Mouse (Mus musculus): Measurements from ENCODE around the gene Naa25.

The Naa25 gene

GRCm38 (mm10) chr5:121392667-121393380, 4.9 kb upstream of the Naa25 start:
- DNase-seq (ENCODE audit: low spot score in 2 of 2): peak in 1 of 2 experiments; percentile 42

GRCm38 (mm10) chr5:121393402-121393801, 4.3 kb upstream of the Naa25 start:
- DNase-seq (ENCODE audit: low spot score in 2 of 2): no peak

GRCm38 (mm10) chr5:121395621-121396020, 2.1 kb upstream of the Naa25 start:
- DNase-seq (ENCODE audit: low spot score in 2 of 2): no peak

- no peak for DNase-seq (ENCODE audit: low spot score in 2 of 2)
These were observed 619 bp downstream of the Naa25 start for GRCm38 (mm10) chr5:121398146-121398964.

GRCm38 (mm10) chr5:121398965-121399462, 1.3 kb downstream of the Naa25 start:
- DNase-seq (ENCODE audit: low spot score in 2 of 2): no peak

GRCm38 (mm10) chr5:121399540-121399939, 1.8 kb downstream of the Naa25 start:
- no peak for DNase-seq (ENCODE audit: low spot score in 2 of 2)

GRCm38 (mm10) chr5:121400064-121400463, 2.3 kb downstream of the Naa25 start:
- DNase-seq (ENCODE audit: low spot score in 2 of 2): no peak

GRCm38 (mm10) chr5:121400849-121401248, 3.1 kb downstream of the Naa25 start:
- DNase-seq (ENCODE audit: low spot score in 2 of 2): no peak

GRCm38 (mm10) chr5:121407856-121408255, 10.1 kb downstream of the Naa25 start:
- no peak for DNase-seq (ENCODE audit: low spot score in 2 of 2)

- no peak for DNase-seq (ENCODE audit: low spot score in 2 of 2)
These were observed 13.2 kb downstream of the Naa25 start for GRCm38 (mm10) chr5:121410975-121411374.

GRCm38 (mm10) chr5:121420721-121421120, 23.0 kb downstream of the Naa25 start:
- no peak for DNase-seq (ENCODE audit: low spot score in 2 of 2)

GRCm38 (mm10) chr5:121422787-121423186, 25.1 kb downstream of the Naa25 start:
- no peak for DNase-seq (ENCODE audit: low spot score in 2 of 2)

GRCm38 (mm10) chr5:121423297-121423696, 25.6 kb downstream of the Naa25 start:
- no peak for DNase-seq (ENCODE audit: low spot score in 2 of 2)

GRCm38 (mm10) chr5:121428954-121429353, 31.2 kb downstream of the Naa25 start:
- no peak for DNase-seq (ENCODE audit: low spot score in 2 of 2)

- DNase-seq (ENCODE audit: low spot score in 2 of 2): no peak
These were observed 40.4 kb downstream of the Naa25 start for GRCm38 (mm10) chr5:121438131-121438530.

GRCm38 (mm10) chr5:121438756-121439155, 41.0 kb downstream of the Naa25 start:
- no peak for DNase-seq (ENCODE audit: low spot score in 2 of 2)

- DNase-seq (ENCODE audit: low spot score in 2 of 2): no peak
These were observed 45.8 kb downstream of the Naa25 start for GRCm38 (mm10) chr5:121443548-121443947.

GRCm38 (mm10) chr5:121444870-121445269, 47.1 kb downstream of the Naa25 start:
- DNase-seq (ENCODE audit: low spot score in 2 of 2): no peak

GRCm38 (mm10) chr5:121448450-121448849, 50.7 kb downstream of the Naa25 start:
- no peak for DNase-seq (ENCODE audit: low spot score in 2 of 2)

GRCm38 (mm10) chr5:121449976-121450375, 52.2 kb downstream of the Naa25 start:
- DNase-seq (ENCODE audit: low spot score in 2 of 2): peak in 1 of 2 experiments; percentile 51

GRCm38 (mm10) chr5:121450476-121450875, 52.7 kb downstream of the Naa25 start:
- DNase-seq (ENCODE audit: low spot score in 2 of 2): no peak

GRCm38 (mm10) chr5:121451203-121451602, 53.5 kb downstream of the Naa25 start:
- DNase-seq (ENCODE audit: low spot score in 2 of 2): peak in 1 of 2 experiments; percentile 49

GRCm38 (mm10) chr5:121451644-121452025, 53.9 kb downstream of the Naa25 start, which contains the start of gene Tmem116:
Gene Tmem116 (plus strand): TSS chr5:121451893.
- peak in 1 of 2 experiments; percentile 33 for DNase-seq (ENCODE audit: low spot score in 2 of 2)
